Mouse (Mus musculus) megakaryocyte-erythroid progenitor cell, adult 5-6 weeks (primary cell): ENCODE data around the gene Dhdh. TPM values are rescaled to one million over a fixed set of nuclear protein-coding genes. Genes with fewer than 3 reads are reported as not detected.
"Not testable (repeated sequence)": the region's sequence is repeated elsewhere in the genome, so short reads cannot be mapped to it uniquely, and the experiment has no call there.

ENCODE experiments used
- ATAC-seq: replicated peaks from 2 replicates; pipeline ENCODE4 v1.8.0; 2016; ENCODE audit warnings: mild to moderate bottlenecking, inconsistent platforms; ENCODE audit not compliant: severe bottlenecking, poor library complexity, low FRiP score, low TSS enrichment
- total RNA-seq, 2 experiments: library from RNA; stranded (forward) in 1 of 2; stranded (reverse) in 1 of 2; fragments of 200-1000, 215-1000 nt in 1 of 2; fragments of >200 nt in 1 of 2; fragmentation: Nextera tagmentation in 1 of 2; gene quantifications; 2 replicates each; pipeline ENCODE4 v1.2.3; 2014 to 2017

Dhdh gene
- total RNA-seq (2014; fragmentation: Nextera tagmentation), result 1.9 and 2.5 TPM in 2 replicates
- total RNA-seq (2017), result 1.8 and 3.5 TPM in 2 replicates

DNA sequence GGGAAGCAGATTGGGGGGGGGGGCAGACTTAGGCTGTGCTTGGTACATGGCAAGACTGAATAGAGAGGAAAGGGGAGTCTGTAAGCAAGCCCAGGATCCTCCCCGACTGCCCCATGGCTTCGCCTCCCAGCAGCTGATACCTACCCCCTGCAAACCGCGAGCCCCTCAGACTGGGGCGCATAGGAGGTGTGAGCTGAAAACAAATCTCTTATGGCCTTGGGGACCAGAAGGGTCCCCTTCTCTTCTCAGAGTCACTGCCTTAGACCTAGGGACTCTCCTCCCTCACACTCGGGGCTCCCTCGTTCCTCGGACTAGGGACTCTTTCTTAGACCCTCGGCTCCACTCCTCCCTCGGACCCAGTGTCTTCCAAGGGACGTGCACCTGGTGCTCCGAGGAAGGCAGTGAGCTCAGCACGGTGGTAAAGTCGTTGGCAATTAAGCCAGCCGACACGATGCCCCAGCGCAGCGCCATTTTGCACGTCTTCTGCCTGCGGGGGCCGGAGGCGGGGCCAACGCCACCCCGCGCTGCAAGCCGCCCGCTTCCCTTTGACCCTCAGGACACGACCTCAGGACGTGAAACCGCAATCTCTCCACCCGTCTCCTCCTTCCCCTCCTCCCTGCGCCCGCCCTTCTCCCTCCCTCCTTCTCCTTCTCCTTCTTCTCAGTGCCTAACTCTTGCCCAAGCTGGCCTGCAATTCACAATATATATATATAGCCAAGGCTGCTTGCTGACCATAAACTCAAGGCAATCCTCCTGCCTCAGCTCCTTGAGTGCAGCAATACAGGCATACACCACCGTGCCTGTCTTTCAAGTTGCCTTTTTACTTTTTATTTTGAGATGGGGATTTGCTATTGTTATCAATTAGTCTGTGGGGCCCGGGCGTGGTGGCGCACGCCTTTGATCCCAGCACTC is at the start of gene Dhdh:
Gene Dhdh (minus strand): TSS at position 513 of the 912 bp plus-strand sequence.
- 0 out of 2 replicates have a peak, but pooled peaks have one; percentile 39 for ATAC-seq

DNA sequence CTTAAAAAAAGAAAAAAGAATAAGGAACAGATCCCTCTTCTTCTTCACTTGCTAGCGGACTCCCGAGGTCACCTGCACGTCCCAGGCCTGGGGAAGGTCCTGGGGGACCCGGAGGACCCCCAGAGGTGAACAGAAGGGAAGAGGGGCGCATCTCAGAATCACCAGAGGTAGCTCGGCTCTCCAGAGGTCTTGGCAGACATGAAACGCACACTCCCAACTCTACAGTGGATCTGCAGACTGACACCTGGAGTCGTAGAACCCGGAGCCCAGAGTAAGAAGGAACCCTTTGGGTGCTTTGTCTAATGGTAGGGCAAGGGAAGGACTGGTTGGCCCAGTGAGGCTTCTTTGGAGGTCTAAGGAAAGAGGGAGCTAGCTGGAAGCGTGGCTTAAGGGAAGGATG is 49.0 kb upstream of the Dhdh start:
- no peak for ATAC-seq

DNA sequence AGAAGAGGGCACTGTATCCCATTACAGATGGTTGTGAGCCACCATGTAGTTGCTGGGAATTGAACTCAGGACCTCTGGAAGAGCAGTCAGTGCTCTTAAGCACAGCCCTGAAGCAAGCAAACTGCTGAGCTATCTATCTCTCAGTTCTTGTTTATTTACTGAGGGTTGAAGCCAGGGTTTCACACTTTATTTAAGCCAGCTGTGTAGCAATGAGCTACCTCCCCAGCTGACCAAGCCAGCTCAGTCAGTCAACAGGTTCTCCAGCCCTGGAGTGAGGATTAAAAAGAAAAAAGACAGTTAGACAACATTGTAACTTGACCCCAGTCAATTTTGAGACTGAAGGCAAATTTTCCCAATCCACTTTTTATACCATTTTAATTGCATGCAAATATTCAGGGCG is 47.1 kb upstream of the Dhdh start:
- no peak for ATAC-seq

DNA sequence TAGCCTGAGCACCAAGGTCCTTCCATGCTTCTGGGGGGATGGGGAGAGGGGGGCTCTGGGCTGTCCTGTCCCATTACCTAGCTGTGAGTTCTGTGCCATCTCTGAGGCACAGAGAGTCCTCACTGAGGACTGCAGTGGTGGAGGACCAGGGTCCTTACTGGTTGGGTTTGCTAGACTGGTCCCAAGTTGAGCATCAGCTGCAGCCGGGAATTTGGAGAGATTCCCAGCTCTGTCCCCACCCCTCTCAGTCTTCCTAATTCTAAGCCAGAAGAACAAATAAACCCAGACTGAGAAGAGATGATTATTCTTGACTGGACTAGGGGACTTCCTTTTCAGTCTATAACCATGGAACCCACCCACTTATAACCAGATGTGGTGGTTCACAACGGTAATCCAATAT is 42.0 kb upstream of the Dhdh start:
- ATAC-seq, result no peak

- ATAC-seq, result no peak
These were observed 40.9 kb upstream of the Dhdh start for GRCm38 (mm10) chr7:45529461-45529860.

DNA sequence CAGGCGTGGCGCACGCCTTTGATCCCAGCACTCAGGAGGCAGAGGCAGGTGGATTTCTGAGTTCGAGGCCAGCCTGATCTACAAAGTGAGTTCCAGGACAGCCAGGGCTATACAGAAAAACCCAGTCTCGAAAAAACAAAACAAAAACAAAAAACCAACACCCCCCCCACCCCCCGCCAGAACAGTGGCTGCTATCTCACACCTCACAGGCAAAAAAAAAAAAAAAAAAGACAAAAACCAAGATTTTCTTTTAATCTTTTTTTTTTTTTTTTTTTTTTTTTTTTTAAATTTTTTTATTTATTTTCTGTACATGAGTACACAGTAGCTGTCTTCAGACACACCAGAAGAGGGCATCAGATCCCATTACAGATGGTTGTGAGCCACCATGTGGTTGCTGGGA is 38.6 kb upstream of the Dhdh start:
- not testable (repeated sequence) for ATAC-seq

- no peak for ATAC-seq
These were observed 38.0 kb upstream of the Dhdh start for GRCm38 (mm10) chr7:45526474-45527120.

DNA sequence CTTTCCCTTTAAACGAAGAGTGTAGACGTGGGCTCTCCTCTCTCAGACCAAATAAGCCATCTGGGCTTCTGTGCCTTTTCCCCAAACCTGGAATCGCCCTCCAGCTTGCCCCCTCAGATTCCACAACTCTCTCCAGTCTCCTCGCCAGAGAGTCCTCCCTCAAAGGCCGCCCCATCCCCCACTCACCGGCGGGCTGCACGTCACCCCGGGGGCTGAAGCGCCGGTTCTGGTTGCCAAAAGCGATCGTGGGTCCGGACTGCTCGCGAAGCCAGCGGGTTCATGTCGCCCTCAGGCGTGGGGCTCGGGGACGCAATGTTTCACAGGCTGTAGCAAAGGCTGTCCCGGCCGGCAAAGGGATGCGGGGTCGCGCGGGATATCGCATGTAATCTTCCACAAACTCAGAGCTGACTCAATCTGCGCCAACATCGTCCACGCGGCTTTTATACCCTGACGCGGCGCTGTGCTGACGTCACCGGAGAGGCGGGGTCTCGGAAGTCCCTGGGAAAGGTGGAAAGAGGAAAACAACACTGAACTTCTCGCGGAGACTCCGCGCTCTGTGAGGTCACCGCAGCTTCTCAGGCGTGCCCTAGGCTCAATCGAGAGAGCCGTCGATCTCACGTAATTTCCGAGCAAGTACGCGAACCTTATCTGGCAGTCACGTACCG is 37.3 kb upstream of the Dhdh start, which contains the start of the genes Ppp1r15a and Plekha4:
Gene Ppp1r15a (minus strand): TSS at position 460 of the 665 bp plus-strand sequence.
Gene Plekha4 (plus strand): TSS at position 522 of the 665 bp plus-strand sequence.
- peak; percentile 73 for ATAC-seq

- ATAC-seq, result peak; percentile 78
These were observed 36.4 kb upstream of the Dhdh start for GRCm38 (mm10) chr7:45524841-45525621.

DNA sequence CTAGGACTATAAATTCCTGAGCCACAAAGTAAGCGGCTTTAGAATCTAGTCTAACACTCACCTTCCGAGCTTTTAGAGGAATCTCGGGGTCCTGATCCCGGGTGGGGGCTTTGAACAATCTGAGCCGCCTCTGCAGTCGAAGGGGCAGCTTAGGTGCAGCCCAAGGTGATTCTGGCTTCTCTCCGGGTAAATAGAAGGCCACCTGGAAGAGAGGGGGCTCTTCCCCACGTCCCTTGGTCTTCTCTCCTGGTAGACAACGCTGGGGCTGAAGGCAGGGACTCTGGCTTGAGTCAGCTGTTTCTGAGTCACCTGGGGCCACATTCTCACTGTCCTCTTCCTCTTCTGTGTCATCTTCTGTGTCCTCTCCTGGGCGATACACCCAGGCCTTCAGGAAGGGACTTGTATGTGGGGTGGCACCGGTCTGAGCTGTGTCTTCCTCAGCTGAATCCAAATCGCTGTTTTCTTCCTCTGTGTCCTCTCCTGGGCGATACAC is 35.1 kb upstream of the Dhdh start:
- no peak for ATAC-seq

DNA sequence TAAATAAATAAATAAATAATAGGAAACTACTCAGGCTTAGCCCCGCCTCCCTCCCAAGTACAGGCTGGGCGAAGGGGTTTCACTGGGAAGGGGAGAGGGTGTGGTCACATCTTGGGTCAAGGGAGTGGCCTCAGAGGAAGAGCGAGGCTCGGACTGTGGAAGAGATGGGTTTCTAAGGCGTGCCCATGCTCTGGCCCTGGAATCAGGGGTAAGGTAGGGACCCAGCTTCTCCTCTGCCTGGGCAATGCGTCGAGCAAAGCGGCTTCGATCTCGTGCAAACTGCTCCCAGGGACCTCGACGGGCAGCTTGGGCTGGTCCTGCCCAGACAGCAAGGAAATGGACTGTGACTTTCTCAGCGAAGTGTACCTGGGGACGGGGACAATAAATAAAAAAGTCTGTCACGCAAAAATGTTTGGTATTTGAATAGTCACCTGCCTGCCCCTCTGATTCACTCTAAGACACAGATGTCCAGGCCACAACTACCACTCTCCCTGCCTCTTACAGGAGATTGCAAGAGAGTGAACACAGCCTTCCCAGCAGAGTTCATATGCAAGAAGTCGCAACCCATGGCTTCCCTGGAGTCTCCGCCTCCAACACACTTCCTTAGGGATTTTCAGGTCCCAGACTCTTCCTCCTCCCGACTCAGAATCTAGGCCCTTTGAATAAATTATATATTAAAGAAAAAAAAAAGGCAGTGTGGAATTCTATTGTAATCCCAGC is 34.5 kb upstream of the Dhdh start:
- ATAC-seq, result no peak

- ATAC-seq, result no peak
These were observed 33.7 kb upstream of the Dhdh start for GRCm38 (mm10) chr7:45522194-45522752.

GRCm38 (mm10) chr7:45521728-45522184 is 33.2 kb upstream of the Dhdh start:
- ATAC-seq, result peak; percentile 38

DNA sequence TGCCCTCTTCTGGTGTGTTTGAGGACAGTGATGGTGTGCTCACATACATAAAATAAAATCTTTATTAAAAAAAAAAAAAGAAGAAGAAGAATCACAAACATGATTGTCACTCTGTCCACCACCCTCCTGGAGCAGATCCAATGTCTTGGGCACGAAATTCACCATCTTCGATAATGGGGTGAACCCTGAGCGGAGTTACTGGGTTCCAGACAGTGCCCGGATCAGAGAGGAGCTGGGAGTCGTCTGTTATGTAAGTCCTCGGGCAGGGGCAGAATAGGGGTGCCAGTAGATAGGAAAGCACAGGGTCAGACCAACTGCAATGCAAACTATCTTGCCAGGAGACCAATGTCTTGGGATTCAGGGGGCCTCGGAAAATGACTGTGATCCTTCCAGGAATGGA is 32.0 kb upstream of the Dhdh start:
- no peak for ATAC-seq

- no peak for ATAC-seq
These were observed 30.9 kb upstream of the Dhdh start for GRCm38 (mm10) chr7:45519345-45520120.

DNA sequence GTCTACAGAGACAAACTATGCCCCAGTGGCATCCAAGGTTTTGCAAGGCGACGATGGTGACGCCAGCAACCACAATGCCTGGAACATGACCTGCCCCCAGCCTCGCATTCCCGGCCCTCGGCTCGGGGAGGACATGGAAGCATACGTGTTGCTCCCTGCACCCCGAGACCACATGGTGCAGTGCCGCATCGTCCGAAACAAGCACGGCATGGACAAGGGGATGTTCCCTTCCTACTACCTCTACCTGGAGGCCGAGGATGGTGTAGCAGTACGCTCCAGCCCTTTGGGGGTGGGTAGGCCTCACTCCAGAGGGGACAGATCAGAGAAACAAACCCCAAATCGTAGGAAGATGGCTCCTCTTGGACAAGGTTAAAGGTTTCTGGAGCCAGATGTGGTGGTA is 30.0 kb upstream of the Dhdh start:
- ATAC-seq, result no peak

DNA sequence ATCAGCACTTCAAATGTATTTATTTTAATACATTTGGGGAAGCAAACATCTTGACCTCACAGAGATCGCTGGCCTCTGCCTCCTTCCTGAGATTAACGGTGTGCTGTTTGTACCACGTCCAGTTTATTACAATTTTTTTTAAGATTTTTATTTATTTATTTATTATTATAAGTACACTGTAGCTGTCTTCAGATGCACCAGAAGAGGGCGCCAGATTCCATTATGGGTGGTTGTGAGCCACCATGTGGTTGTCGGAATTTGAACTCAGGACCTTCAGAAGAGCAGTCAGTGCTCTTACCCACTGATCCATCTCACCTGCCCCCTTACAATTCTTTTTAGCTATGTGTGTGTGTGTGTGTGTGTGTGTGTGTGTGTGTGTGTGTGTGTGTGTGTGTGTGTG is 28.2 kb upstream of the Dhdh start:
- ATAC-seq, result not testable (repeated sequence)
